In the genomic region with DNA sequence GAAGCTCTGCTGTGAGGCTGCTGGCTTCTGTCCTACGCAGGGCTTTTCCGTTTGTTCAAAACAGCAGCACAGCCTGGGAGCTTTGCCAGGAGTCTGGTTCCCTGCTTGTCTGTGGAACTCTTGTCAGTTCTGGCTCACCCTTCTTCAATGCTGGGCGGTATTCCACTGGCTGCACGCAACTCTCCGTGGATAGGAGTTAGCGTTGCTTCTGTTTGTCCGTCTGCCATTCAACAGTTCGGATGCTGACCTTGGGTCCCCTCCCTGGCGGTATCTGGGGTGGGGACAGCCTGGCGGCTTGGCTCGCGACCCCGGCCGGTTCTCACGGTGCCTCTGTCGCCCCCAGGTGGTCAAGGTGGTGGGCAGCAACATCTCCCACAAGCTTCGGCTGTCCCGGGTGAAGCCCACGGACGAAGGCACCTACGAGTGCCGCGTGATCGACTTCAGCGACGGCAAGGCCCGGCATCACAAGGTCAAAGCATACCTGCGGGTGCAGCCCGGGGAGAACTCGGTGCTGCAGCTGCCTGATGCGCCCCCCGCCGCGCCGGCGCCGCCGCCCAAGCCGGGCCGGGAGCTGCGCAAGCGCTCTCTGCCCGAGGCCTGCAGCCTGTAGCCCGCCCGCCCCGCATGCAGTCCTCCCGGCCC, we compare ENCODE assay signal across 9 mouse cellular contexts. TPM values are rescaled to one million over a fixed set of nuclear protein-coding genes. Genes with fewer than 3 reads are reported as not detected.
DNase-seq lines count a peak whose midpoint lies in the region; ATAC-seq lines count a peak whose summit lies in the region.
"Had no signal": no experiment of that assay in that cellular context is flagged by ENCODE, and none has a peak within 500 bp of the region (broad histone marks: within the 10 kb centered on the region; RNA-seq: fewer than 3 reads in every experiment).

No protein-coding gene starts in this region.

- H3K27me3 ChIP-seq in hindbrain, embryonic 15.5 days: no peaks in the 10 kb centered on the region

- H3K4me3 ChIP-seq in hindbrain, embryonic 15.5 days: peak overlapping the region; percentile 42
- H3K4me3 ChIP-seq: myocyte had no signal

- WGBS in hindbrain, embryonic 15.5 days: 1% methylated on average over 30 of the region's 47 CpGs

- peak; percentile 68 for ATAC-seq in hindbrain, embryonic 15.5 days (ENCODE audit: low FRiP score, low read depth)

- no peaks in the 10 kb centered on the region for H3K36me3 ChIP-seq in hindbrain, embryonic 15.5 days

- DNase-seq in WW6 (ENCODE audit: low read depth, low spot score): peak; percentile 36
- DNase-seq in cerebellum, postnatal 25 days: peak; percentile 85
- peak; percentile 47 for DNase-seq in gastrocnemius, adult 18-20 months (ENCODE audit: low spot score)
- peak; percentile 74 for DNase-seq in left cerebral cortex, adult 11 months (ENCODE audit: low spot score)
- peak; percentile 72 for DNase-seq in lung, postnatal 25 days (ENCODE audit: low spot score)
- DNase-seq in right cerebral cortex, adult 2 months (ENCODE audit: low spot score in 2 of 2): peak; percentile 85 to 93
- DNase-seq in yolk sac, embryonic 10.5 days (ENCODE audit: low spot score): peak; percentile 72

- H3K4me2 ChIP-seq in hindbrain, embryonic 15.5 days: peak overlapping the region; percentile 64

- peak overlapping the region; percentile 45; the same call in 1 of the 2 replicates for H3K27ac ChIP-seq in hindbrain, embryonic 15.5 days (replicated peaks)

- H3K4me1 ChIP-seq in hindbrain, embryonic 15.5 days (replicated peaks): peaks cover 35% of the 10 kb centered on the region

- H3K9ac ChIP-seq in hindbrain, embryonic 15.5 days: peak overlapping the region; percentile 43

- H3K9me3 ChIP-seq in hindbrain, embryonic 15.5 days: no peaks in the 10 kb centered on the region

RNA-seq across cellular contexts. Expression of a gene that starts 29.2 kb away (rescaled TPM):
- total RNA-seq in gastrocnemius, adult 18-20 months (2021): not detected
- 32.5 and 40.0 TPM in 2 replicates for polyA plus RNA-seq in hindbrain, embryonic 15.5 days (2015; fragmentation: Nextera tagmentation; extraction: Ambion mirVana)
- polyA plus RNA-seq: myocyte had no signal

Comparison
In these comparisons a context has a peak if more than half of its experiments do, and no peak if none do; other contexts are left out.
1. Peak in every context shown above with its lines: DNase-seq, ATAC-seq, H3K4me3 ChIP-seq and H3K27ac ChIP-seq.
2. DNase-seq: peak in every context shown above with its lines; median percentile 89 in right cerebral cortex, adult 2 months; 85 in cerebellum, postnatal 25 days; 74 in left cerebral cortex, adult 11 months; 72 in lung, postnatal 25 days; 72 in yolk sac, embryonic 10.5 days; 47 in gastrocnemius, adult 18-20 months; 36 in WW6.